Mouse (Mus musculus): ENCODE results near the gene Fndc3b. TPM values are rescaled to one million over a fixed set of nuclear protein-coding genes. Genes with fewer than 3 reads are reported as not detected.

The Fndc3b gene
- polyA plus RNA-seq (2012; rRNA removed), result 3.3 and 4.2 TPM in 2 replicates
- 5.5 and 5.6 TPM in 2 replicates for polyA plus RNA-seq (2014; fragmentation: Nextera tagmentation; extraction: Ambion mirVana)

DNA sequence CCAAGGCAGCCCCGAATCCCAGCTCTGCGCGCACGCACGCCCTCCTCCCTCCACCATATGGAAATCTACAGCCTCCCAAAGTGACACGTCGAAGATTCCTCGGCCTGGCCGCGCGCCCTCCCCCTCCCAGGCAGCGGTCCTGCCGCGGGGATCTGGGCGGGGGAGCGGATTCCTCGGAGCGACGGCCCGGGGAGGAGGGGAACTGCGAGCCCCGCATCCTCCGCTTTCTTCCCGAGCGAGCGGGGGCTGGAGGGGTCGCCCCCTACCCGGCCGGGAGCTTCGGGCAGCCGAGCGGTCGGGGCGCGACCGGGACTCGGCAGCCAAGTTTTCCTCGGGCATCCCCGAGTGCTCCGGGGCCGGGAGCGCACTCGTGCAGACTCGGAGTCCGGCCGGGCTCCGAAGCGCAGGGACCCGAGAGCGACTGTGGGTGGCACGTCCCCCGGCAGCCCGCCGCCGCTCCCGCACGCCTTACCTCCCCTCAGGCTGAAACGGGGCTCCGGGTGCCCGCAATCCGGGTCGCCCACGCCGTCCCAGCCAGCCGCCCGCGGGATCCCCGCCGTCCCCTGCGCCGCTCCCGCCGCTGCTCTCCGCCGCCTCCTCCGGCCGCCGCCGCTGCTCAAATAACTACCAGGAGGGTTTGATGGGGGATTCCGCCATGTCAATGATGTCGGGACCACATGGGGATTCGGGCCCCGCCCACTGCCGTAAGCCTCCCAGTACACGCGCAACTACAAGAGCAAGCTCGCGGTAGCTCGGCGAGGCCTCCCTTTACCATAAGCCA, at the start of gene Fndc3b:
Gene Fndc3b, minus strand, starts transcription at position 660 of the 781 bp plus-strand sequence.
- under 1% methylated on average over 85 of the region's 90 CpGs for WGBS (ENCODE audit: insufficient replicate concordance)
- TF ChIP-seq EP300 (IDR thresholded peaks at IDR 0.05; ENCODE audit: low read depth), result no peak
- 0 out of 2 replicates have a peak, but pooled peaks have one; percentile 3 for TF ChIP-seq CTCF (IDR thresholded peaks at IDR 0.05; ENCODE audit: low read depth)
- H3K4me3 ChIP-seq (ENCODE audit: insufficient read depth in 1 of 2, low read depth in 2 of 2, low read length in 2 of 2), result peak within 1 kb of the TSS; percentile 62
- ATAC-seq (ENCODE audit: insufficient read depth), result peak; percentile 61; the same call in 1 of the 2 replicates
- H3K4me2 ChIP-seq (ENCODE audit: low read depth), result peak within 1 kb of the TSS; percentile 50
- no peak within 1 kb of the TSS for H3K27ac ChIP-seq
- peaks cover 0 to 2% of the 10 kb centered on the region in 2 experiments; a peak in 2 of 4 replicates for H3K4me1 ChIP-seq (replicated peaks; ENCODE audit: control insufficient read depth in 2 of 2, insufficient read depth in 2 of 2, low read length in 1 of 2)
- peaks cover 30% of the 10 kb centered on the region for H3K27me3 ChIP-seq (ENCODE audit: control insufficient read depth, insufficient read depth, low read length)
- no peaks in the 10 kb centered on the region for H3K9me3 ChIP-seq (ENCODE audit: control insufficient read depth, low read length)
- H3K9ac ChIP-seq (replicated peaks), result peak within 1 kb of the TSS; percentile 52
- H3K36me3 ChIP-seq (replicated peaks; ENCODE audit: control insufficient read depth, insufficient read depth, low read depth), result no peaks in the 10 kb centered on the region
- DNase-seq (ENCODE audit: low read depth in 3 of 3, low spot score in 3 of 3), result peak; percentile 54 to 58 (median 58)

- no peaks in the 10 kb centered on the region for H3K36me3 ChIP-seq (replicated peaks; ENCODE audit: control insufficient read depth, insufficient read depth, low read depth)
- no peaks in the 10 kb centered on the region for H3K9me3 ChIP-seq (ENCODE audit: control insufficient read depth, low read length)
- TF ChIP-seq CTCF (IDR thresholded peaks at IDR 0.05; ENCODE audit: low read depth) (no peak), EP300 (IDR thresholded peaks at IDR 0.05; ENCODE audit: low read depth) (no peak)
- no peak overlapping the region for H3K27ac ChIP-seq
- no peak overlapping the region for H3K4me3 ChIP-seq (ENCODE audit: insufficient read depth in 1 of 2, low read depth in 2 of 2, low read length in 2 of 2)
- DNase-seq (ENCODE audit: low read depth in 3 of 3, low spot score in 3 of 3) (no peak), ATAC-seq (ENCODE audit: insufficient read depth) (no peak)
- no peak overlapping the region for H3K9ac ChIP-seq (replicated peaks)
- WGBS (ENCODE audit: insufficient replicate concordance), result 41% methylated on average over 2 of the region's 2 CpGs
- H3K27me3 ChIP-seq (ENCODE audit: control insufficient read depth, insufficient read depth, low read length), result no peaks in the 10 kb centered on the region
- no peaks in the 10 kb centered on the region for H3K4me1 ChIP-seq (replicated peaks; ENCODE audit: control insufficient read depth in 2 of 2, insufficient read depth in 2 of 2, low read length in 1 of 2)
- no peak overlapping the region for H3K4me2 ChIP-seq (ENCODE audit: low read depth)
Measured at GRCm38 (mm10) chr3:27760278-27760677, 49.2 kb upstream of the Fndc3b start.

DNA sequence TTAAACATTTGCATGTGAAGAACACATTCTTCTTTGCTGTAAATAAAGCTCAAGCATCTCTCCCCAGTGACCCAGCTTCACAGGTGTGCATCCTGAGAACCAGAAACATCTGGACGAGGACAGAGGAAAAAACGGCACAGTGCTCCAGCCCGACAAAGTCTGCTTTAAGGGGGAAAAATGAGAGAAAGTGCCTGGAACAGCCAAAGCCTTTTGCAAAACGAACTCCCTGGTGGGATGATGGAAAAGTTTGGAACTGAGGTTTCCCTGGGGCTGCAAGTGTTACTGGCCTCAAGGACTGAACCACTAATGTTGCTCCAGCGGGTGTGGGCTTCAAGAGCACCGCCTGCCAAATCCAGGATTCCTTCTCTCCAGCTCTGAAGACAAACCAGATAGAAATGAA, 47.9 kb upstream of the Fndc3b start:
- TF ChIP-seq EP300 (IDR thresholded peaks at IDR 0.05; ENCODE audit: low read depth) (no peak), CTCF (IDR thresholded peaks at IDR 0.05; ENCODE audit: low read depth) (no peak)
- ATAC-seq (ENCODE audit: insufficient read depth) (no peak), DNase-seq (ENCODE audit: low read depth in 3 of 3, low spot score in 3 of 3) (no peak)
- Histone ChIP-seq H3K9me3 (ENCODE audit: control insufficient read depth, low read length) (no peaks in the 10 kb centered on the region), H3K4me3 (ENCODE audit: insufficient read depth in 1 of 2, low read depth in 2 of 2, low read length in 2 of 2) (no peak overlapping the region), H3K36me3 (replicated peaks; ENCODE audit: control insufficient read depth, insufficient read depth, low read depth) (no peaks in the 10 kb centered on the region), H3K9ac (replicated peaks) (no peak overlapping the region), H3K27ac (no peak overlapping the region), H3K27me3 (ENCODE audit: control insufficient read depth, insufficient read depth, low read length) (no peaks in the 10 kb centered on the region), H3K4me1 (replicated peaks; ENCODE audit: control insufficient read depth in 2 of 2, insufficient read depth in 2 of 2, low read length in 1 of 2) (no peaks in the 10 kb centered on the region), H3K4me2 (ENCODE audit: low read depth) (no peak overlapping the region)
- WGBS (ENCODE audit: insufficient replicate concordance), result 55% methylated on average over 6 of the region's 6 CpGs

DNA sequence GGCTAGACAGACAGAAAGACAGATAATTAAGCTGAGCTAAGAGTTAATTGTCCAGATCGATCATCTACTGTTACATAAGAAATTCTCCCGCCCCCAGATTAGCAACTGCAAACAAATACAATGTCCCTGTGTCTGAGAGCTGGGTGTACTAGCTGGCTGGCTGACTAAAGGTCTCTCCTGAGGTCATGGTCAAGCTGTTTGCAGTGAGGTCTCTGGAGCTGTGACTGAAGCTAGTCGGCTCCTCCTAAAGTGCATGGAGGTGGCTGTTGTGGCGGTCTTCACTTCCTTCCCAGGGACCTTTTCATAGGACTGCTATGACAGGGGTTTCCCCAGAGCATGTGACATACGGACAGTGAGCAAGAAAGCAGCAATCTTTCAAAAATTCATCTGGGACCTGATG, 40.5 kb upstream of the Fndc3b start:
- peak in 1 of 3 experiments; percentile 24 for DNase-seq (ENCODE audit: low read depth in 3 of 3, low spot score in 3 of 3)
- Histone ChIP-seq H3K27ac (no peak overlapping the region), H3K4me1 (replicated peaks; ENCODE audit: control insufficient read depth in 2 of 2, insufficient read depth in 2 of 2, low read length in 1 of 2) (peaks cover 0 to 7% of the 10 kb centered on the region in 2 experiments; a peak in 1 of 4 replicates), H3K36me3 (replicated peaks; ENCODE audit: control insufficient read depth, insufficient read depth, low read depth) (no peaks in the 10 kb centered on the region), H3K9ac (replicated peaks) (no peak overlapping the region), H3K4me2 (ENCODE audit: low read depth) (no peak overlapping the region), H3K4me3 (ENCODE audit: insufficient read depth in 1 of 2, low read depth in 2 of 2, low read length in 2 of 2) (no peak overlapping the region), H3K9me3 (ENCODE audit: control insufficient read depth, low read length) (no peaks in the 10 kb centered on the region), H3K27me3 (ENCODE audit: control insufficient read depth, insufficient read depth, low read length) (no peaks in the 10 kb centered on the region)
- no peak for TF ChIP-seq EP300 (IDR thresholded peaks at IDR 0.05; ENCODE audit: low read depth)
- TF ChIP-seq CTCF (IDR thresholded peaks at IDR 0.05; ENCODE audit: low read depth), result no peak
- WGBS (ENCODE audit: insufficient replicate concordance), result 46% methylated on average over 5 of the region's 5 CpGs
- 0 out of 2 replicates have a peak, but pooled peaks have one; percentile 43 for ATAC-seq (ENCODE audit: insufficient read depth)

DNA sequence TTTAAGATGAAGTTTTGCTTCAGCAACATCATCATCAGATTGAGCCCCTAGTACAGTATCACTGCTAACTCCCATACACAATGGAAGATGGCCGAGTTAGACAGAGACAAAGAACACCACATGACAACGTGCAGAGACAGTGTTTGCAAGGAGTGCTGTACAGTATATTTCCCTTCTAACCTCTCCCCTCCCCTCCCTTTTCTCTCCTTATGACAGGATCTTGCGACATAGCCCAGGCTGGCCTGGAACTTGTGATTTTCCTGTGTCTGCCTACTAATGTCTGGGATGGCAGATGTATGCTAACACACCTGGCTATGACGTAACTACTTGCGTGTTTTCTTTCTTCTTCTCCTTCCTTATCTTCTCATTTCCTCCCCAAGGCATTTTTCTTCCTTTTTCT, 40.0 kb upstream of the Fndc3b start:
- no peak overlapping the region for H3K27ac ChIP-seq
- WGBS (ENCODE audit: insufficient replicate concordance), result 47% methylated on average over 5 of the region's 5 CpGs

More for the DNA sequence above, 40.0 kb upstream of the Fndc3b start:
- Histone ChIP-seq H3K36me3 (replicated peaks; ENCODE audit: control insufficient read depth, insufficient read depth, low read depth) (no peaks in the 10 kb centered on the region), H3K4me3 (ENCODE audit: insufficient read depth in 1 of 2, low read depth in 2 of 2, low read length in 2 of 2) (no peak overlapping the region), H3K4me2 (ENCODE audit: low read depth) (no peak overlapping the region), H3K27me3 (ENCODE audit: control insufficient read depth, insufficient read depth, low read length) (no peaks in the 10 kb centered on the region), H3K9ac (replicated peaks) (no peak overlapping the region), H3K4me1 (replicated peaks; ENCODE audit: control insufficient read depth in 2 of 2, insufficient read depth in 2 of 2, low read length in 1 of 2) (peaks cover 0 to 7% of the 10 kb centered on the region in 2 experiments; a peak in 1 of 4 replicates), H3K9me3 (ENCODE audit: control insufficient read depth, low read length) (no peaks in the 10 kb centered on the region)
- DNase-seq (ENCODE audit: low read depth in 3 of 3, low spot score in 3 of 3) (no peak), ATAC-seq (ENCODE audit: insufficient read depth) (peak; percentile 33; the same call in 1 of the 2 replicates)
- no peak for TF ChIP-seq EP300 (IDR thresholded peaks at IDR 0.05; ENCODE audit: low read depth)
- TF ChIP-seq CTCF (IDR thresholded peaks at IDR 0.05; ENCODE audit: low read depth), result no peak

Data from liver, embryonic 14.5 days (tissue).